Mouse (Mus musculus) thymus, adult 2 months (tissue): ENCODE results near the gene Scaf11. TPM values are rescaled to one million over a fixed set of nuclear protein-coding genes. Genes with fewer than 3 reads are reported as not detected.

Experiments used
- DNase-seq: peaks from one replicate; pipeline ENCODE4 v3.0.0; 2021
- H3K27ac ChIP-seq: fragments of 200-500 bp; 2 replicates; pipeline ENCODE4 v1.5.1; 2012; ENCODE audit warnings: low read length, control low read depth; ENCODE audit not compliant: control insufficient read depth, insufficient read depth
- H3K27me3 ChIP-seq: fragments of 200-500 bp; 2 replicates; pipeline ENCODE4 v1.6.1; 2012; ENCODE audit warnings: mild to moderate bottlenecking, low read length, moderate library complexity, mixed read lengths; ENCODE audit not compliant: control insufficient read depth, insufficient read depth
- H3K36me3 ChIP-seq: fragments of 200-500 bp; 2 replicates; pipeline ENCODE4 v1.6.1; 2012; ENCODE audit warnings: mild to moderate bottlenecking, low read length, moderate library complexity; ENCODE audit not compliant: control insufficient read depth, insufficient read depth
- H3K4me1 ChIP-seq: fragments of 200-500 bp; replicated peaks from 2 replicates; pipeline ENCODE4 v1.6.1; 2012; ENCODE audit warnings: low read length; ENCODE audit not compliant: control insufficient read depth, insufficient read depth
- H3K4me3 ChIP-seq: fragments of 200-500 bp; 2 replicates; pipeline ENCODE4 v1.5.1; 2012; ENCODE audit warnings: mild to moderate bottlenecking, low read length, control low read depth, moderate library complexity; ENCODE audit not compliant: control insufficient read depth, insufficient read depth
- CTCF ChIP-seq: fragments of 200-500 bp; IDR thresholded peaks from 2 replicates; pipeline ENCODE4 v1.5.1; 2012; ENCODE audit warnings: mild to moderate bottlenecking, control low read depth, low read length, moderate library complexity, borderline replicate concordance; ENCODE audit not compliant: control insufficient read depth, poor library complexity, insufficient read depth; ENCODE audit errors: extremely low read depth
- POLR2A ChIP-seq: fragments of 200-500 bp; IDR thresholded peaks from 2 replicates; pipeline ENCODE4 v1.6.1; 2012; ENCODE audit warnings: mild to moderate bottlenecking, low read length, control low read depth, moderate library complexity; ENCODE audit not compliant: control insufficient read depth, poor library complexity, insufficient read depth; ENCODE audit errors: extremely low read depth
- WGBS: fragments of 180-500 bp; shearing (Covaris S2); methylation state at CpG from one replicate; pipeline ENCODE4 v1.1.7; 2018; 5-methylcytosine and 5-hydroxymethylcytosine counted together
- polyA plus RNA-seq: library from polyadenylated mRNA; depleted of rRNA; stranded (reverse); fragments of >200 nt; gene quantifications from 2 replicates; pipeline ENCODE4 v1.2.3, GENCODE M21; 2012

Scaf11 gene
- polyA plus RNA-seq, 1 experiment, result 32.4 TPM

- no peak overlapping the region for H3K27ac ChIP-seq
- H3K4me3 ChIP-seq, result peak overlapping the region; percentile 94
- H3K36me3 ChIP-seq, result no peaks in the 10 kb centered on the region
- no peak for TF ChIP-seq CTCF
- TF ChIP-seq POLR2A, result no peak
- under 1% methylated on average over 71 of the region's 71 CpGs for whole genome bisulfite sequencing
- H3K27me3 ChIP-seq, result no peaks in the 10 kb centered on the region
- peaks cover 3% of the 10 kb centered on the region; the same call in 1 of the 2 replicates for H3K4me1 ChIP-seq
- DNase-seq, result peak; percentile 71
Measured at GRCm38 (mm10) chr15:96459741-96460450, 747 bp downstream of the Scaf11 start.

DNA sequence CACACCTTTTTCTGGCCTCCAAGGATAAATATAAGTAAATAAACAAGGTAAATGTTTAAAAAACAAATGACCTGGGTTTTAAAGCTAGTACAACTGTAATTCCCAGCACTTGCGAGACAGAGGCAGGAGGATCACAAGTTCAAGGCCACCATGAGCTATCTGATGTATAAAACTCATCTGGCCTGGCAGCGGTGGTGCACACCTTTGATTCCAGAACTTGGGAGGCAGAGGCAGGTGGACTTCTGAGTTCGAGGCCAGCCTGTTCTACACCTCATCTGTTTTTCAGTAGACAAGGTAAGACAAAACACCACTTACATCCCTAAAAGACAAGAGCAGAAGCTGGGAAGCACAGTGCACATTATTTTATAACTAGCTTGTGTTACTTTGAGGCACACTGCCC lies 2.4 kb downstream of the Scaf11 start:
- no peaks in the 10 kb centered on the region for H3K27me3 ChIP-seq
- no peak for DNase-seq
- H3K36me3 ChIP-seq, result no peaks in the 10 kb centered on the region
- TF ChIP-seq POLR2A, result no peak
- peaks cover 3% of the 10 kb centered on the region; the same call in 1 of the 2 replicates for H3K4me1 ChIP-seq
- WGBS, result 94% methylated on average over 3 of the region's 3 CpGs
- H3K4me3 ChIP-seq, result no peak overlapping the region
- H3K27ac ChIP-seq, result no peak overlapping the region

DNA sequence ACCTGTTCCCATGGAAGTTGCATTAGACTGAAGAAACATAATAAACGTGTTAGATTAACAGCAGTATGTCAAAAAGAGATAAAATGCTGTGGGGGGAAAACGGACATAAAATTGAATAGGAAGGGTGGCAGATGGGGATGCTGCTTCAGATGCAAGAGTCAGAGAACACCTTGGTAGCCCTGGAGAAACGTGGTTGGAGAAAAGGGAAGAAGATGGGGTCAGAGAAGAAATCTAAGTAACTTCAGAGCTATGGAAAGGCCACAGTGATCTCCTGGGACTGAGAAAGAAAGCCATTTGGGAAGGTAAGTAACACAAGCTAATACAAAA lies 3.3 kb downstream of the Scaf11 start:
- 65% methylated on average over 3 of the region's 3 CpGs for WGBS
- no peaks in the 10 kb centered on the region for H3K27me3 ChIP-seq
- TF ChIP-seq POLR2A (no peak), CTCF (no peak)
- no peak overlapping the region for H3K27ac ChIP-seq
- peaks cover 3% of the 10 kb centered on the region; the same call in 1 of the 2 replicates for H3K4me1 ChIP-seq
- DNase-seq, result no peak
- H3K4me3 ChIP-seq, result no peak overlapping the region
- H3K36me3 ChIP-seq, result no peaks in the 10 kb centered on the region

DNA sequence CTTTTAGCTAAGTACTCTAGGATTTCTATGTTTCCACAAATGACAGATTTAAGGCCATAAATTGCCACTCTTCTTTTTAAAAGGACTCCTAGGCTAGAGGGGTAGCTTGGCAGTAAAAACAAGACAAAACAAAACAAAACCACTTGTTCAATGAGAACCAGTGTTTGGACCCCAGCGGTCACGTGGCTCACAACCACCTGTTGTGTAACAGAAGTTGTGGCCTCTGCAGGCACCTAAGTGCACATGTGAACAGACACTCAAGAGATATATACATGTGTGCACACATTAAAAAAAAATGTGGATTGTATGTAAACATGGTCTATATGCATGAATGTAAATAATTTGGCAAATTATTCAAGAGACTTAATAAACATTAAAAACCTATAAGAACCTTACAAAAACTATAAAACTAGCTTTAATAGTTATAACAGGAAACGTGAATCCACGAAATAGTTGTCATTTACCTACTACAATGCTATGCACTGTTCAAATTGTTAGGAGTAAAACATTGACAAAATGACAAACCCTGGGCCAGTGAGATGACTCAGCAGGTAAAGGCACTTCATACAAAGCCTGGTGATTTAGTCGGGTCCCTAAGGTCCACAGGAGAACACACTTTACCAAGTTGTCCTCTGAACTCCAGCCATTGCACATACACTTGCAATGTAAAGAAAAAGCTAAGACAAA lies 3.8 kb downstream of the Scaf11 start:
- no peak for TF ChIP-seq POLR2A
- no peak for TF ChIP-seq CTCF
- no peak overlapping the region for H3K27ac ChIP-seq
- H3K36me3 ChIP-seq, result no peaks in the 10 kb centered on the region
- no peak for DNase-seq
- H3K27me3 ChIP-seq, result no peaks in the 10 kb centered on the region
- 75% methylated on average over 5 of the region's 5 CpGs for WGBS
- peaks cover 3% of the 10 kb centered on the region; the same call in 1 of the 2 replicates for H3K4me1 ChIP-seq
- H3K4me3 ChIP-seq, result no peak overlapping the region

DNA sequence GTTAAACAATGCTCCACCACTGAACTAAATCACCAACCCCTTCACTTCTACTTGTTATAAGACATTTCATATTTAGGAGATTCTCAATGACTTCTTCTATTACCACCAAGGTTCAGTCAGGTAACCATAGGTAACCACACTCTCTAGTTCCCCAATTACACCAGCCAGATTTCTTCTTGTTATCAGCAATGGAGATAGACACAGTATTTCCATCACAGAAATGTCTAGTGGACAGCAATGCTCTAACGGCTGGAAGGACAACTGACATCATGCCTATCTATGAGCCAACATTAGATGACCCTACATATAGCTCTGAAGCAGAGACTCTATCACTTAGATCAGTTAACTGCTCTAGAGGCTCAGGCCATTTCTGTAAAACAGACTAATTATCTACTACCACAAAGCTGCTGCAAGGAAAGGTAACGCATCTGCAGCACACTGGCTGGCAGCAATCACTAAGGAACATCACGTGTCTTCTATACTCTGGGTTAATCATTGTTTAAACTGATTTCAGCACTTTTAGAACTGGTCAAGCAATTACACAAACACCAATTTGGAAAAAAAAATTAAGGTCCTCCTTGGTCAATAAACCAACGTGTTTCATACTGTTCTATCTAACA lies 4.9 kb downstream of the Scaf11 start:
- no peak overlapping the region for H3K4me3 ChIP-seq
- H3K36me3 ChIP-seq, result no peaks in the 10 kb centered on the region
- no peaks in the 10 kb centered on the region for H3K27me3 ChIP-seq
- no peak for DNase-seq
- 88% methylated on average over 4 of the region's 4 CpGs for WGBS
- no peak overlapping the region for H3K27ac ChIP-seq
- H3K4me1 ChIP-seq, result no peaks in the 10 kb centered on the region; the same call in 1 of the 2 replicates
- TF ChIP-seq CTCF, result no peak
- TF ChIP-seq POLR2A, result no peak

GRCm38 (mm10) chr15:96453346-96453745 lies 7.3 kb downstream of the Scaf11 start:
- Histone ChIP-seq H3K27me3 (no peaks in the 10 kb centered on the region), H3K4me1 (no peaks in the 10 kb centered on the region; the same call in 1 of the 2 replicates), H3K4me3 (no peak overlapping the region), H3K27ac (no peak overlapping the region), H3K36me3 (no peaks in the 10 kb centered on the region)
- 97% methylated on average over 1 of the region's 1 CpGs for WGBS
- no peak for TF ChIP-seq CTCF
- TF ChIP-seq POLR2A, result no peak
- DNase-seq, result no peak
